Mouse (Mus musculus): Measurements from ENCODE around the gene Immt.
"Not testable (repeated sequence)": the region's sequence is repeated elsewhere in the genome, so short reads cannot be mapped to it uniquely, and the experiment has no call there.

The Immt gene

DNA sequence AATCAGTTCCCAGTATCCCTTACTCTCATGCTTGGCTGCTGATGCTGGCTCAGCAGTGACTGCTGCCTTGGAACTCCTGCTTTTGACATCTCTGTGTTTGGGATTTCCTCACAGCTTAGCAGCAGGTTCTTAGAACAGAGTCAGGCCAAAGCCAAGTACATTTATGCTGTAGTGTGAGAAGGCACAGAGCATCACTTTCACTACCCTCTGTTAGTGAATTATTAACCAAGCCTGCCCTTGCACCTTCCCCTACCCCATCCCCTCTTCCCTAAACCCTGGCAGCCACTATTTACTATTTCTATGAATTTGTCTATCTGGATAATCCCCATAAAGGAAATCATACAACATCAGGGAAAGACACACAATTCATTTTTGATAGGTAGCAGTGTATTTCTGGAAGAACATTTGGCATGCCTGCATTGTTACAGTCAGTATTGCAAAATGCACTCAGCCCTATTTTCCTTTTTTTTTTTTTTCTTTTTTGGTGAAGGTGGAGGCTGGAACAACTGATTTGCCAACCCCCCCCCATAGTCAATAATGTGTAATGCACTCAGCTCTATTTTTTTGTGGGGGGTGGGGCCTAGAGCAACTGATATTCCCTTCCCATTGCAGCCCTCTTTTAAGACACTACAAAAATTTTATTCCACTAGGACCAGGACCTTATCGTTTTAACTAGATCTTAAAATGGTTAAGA is 9.6 kb downstream of the Immt start:
- in situ Hi-C loops (cut with MboI, MseI) = no loop called here

DNA sequence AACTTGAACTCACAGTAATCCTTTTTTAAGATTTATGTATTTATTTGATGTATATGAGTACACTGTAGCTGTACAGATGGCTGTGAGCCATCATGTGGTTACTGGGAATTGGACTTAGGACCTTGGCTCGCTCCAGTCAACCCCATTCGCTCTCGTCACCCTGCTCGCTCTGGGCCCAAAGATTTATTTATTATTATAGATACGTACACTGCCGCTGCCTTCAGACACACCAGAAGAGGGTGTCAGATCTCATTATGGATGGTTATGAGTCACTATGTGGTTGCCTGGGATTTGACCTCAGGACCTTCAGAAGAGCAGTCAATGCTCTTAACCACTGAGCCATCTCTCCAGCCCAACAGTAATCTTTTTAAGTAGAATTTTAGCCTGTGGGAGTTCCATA is 15.8 kb downstream of the Immt start:
- in situ Hi-C loops (cut with MboI, MseI) = not testable (repeated sequence)

DNA sequence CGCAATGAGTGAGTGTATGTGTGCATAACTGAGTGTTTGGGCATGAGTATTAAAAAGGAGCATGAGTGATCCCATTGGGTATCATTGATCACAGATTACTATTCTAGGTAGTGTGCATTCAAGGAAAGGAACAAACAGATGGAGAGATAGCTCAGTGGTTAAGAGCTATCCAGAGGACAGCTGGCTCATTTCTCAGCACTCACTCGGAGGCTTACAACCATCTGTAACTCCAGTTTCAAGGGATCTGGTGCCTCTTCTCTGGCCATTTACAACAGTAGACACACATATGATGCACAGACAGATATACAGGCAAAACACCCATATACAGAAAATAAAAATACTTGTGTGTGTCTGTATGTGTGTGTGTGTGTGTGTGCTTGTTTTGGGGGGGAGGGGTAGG is 36.6 kb downstream of the Immt start:
- in situ Hi-C loops (cut with MboI, MseI) = loop anchor here (5.0 kb wide), 1 partner anchor 295 kb away; no protein-coding TSS in a partner anchor

DNA sequence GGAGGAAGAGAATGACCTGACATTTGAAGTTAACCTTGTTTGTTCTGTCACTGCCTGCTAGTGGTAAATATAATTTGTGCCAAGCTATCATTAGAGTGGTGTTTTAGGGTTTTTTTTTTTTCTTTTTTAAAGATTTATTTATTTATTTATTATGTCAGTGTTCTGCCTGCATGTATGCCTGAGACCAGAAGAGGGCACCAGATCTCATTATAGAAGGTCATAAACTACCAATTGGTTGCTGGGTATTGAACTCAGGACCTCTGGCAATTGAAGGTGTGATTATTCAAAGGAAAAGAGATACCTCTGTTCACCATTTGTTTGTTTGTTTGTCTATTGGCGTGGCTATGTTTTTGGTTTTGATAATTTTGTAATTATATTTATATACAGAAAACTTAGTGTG is 37.7 kb downstream of the Immt start:
- in situ Hi-C loops (cut with MboI, MseI) = loop anchor here (5.0 kb wide), 1 partner anchor 293 kb away; no protein-coding TSS in a partner anchor

DNA sequence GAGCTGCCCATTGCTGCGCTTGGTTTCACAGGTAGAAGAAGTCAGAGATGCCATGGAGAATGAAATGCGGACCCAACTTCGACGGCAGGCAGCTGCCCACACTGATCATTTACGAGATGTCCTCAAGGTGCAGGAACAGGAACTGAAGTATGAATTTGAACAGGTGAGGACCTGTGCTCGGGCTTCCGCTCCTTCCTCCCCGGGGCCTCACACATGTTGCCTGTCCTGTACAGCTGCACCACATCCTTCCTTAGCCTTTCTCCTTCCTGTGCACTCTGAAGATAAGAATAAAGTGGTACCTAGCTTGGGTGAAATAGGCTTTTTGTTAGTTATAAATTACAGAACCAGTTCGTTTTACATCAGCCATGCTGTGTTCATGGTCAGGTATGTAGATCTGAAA is 40.3 kb downstream of the Immt start:
- in situ Hi-C loops (cut with MboI, MseI) = no loop called here

DNA sequence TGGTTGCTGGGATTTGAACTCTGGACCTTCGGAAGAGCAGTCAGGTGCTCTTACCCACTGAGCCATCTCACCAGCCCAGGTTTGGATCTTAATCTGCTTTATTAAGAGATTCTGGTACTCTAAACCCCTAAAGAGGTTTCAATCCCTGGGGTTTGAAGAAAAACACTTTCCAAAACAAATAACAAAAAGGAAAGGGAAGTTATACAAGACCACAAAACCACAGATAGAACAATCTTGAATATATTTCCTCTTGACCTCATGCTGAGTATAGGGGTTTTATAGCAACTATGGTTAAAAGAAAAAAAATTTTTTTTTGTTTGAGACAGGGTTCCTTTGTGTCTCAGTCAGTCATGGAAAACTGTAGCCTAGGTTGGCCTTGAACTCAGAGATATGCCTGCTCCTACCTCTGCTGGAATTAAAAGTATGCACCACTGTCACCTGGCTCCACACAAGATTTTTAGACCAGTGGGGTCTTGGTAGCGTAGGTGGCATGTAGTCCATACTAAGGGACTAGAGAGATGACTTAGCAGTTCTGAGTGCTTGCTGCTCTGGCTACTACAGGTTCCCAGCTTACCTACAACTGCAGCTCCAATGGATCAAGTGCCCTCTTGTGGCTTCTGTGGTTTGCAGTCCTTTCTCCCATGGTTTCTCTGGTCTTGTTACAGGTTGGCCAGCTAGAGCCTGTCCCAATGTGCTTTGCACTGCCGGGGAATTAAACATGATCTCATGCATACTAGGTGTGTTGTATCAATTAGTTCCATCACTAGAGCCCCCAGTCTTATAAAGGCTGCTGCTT is 47.0 kb downstream of the Immt start:
- in situ Hi-C loops (cut with MboI, MseI) = no loop called here

DNA sequence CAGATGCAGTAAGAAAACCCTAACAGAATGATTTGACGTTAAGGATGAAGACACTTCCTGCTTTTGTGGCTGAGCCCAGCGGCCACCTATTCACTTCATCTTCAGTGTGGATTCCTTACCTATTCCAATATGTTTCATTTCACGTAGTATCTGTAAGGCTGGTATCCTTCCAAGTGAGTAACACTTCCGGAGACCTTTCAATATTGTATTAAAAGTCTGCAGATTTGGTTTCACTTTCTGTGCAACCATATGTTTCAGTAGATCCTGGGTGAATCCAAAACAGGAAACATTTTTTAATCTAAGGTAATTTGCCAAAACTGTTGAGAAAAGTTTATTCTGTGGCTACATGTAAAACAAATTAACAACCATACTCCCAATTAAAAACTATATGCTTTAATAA is 62.1 kb downstream of the Immt start:
- in situ Hi-C loops (cut with MboI, MseI) = no loop called here

DNA sequence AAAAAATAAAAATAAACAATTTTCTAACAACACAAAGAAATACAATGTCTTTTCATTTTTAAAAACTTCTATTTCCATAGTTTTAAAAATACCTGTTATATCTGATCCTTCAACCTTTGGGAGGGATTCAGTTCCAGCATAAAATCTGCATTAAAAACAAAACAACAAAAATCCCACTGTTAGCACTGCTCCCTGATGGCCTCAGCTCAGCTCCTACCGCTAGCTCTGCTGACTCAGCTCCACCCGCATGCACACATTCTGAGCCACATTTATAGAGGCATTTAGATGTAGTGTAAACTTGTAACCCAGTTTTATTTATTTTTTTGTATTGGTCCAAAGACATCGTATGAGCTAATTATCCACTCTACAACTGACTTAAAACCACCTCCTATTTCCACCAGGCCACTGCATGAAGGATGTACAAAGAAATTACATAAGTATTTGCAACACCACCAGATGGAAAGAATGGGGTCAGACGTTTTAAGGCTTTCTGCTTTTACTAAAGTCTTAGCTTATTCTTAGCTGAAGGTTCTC is 76.6 kb downstream of the Immt start:
- in situ Hi-C loops (cut with MboI, MseI) = no loop called here

DNA sequence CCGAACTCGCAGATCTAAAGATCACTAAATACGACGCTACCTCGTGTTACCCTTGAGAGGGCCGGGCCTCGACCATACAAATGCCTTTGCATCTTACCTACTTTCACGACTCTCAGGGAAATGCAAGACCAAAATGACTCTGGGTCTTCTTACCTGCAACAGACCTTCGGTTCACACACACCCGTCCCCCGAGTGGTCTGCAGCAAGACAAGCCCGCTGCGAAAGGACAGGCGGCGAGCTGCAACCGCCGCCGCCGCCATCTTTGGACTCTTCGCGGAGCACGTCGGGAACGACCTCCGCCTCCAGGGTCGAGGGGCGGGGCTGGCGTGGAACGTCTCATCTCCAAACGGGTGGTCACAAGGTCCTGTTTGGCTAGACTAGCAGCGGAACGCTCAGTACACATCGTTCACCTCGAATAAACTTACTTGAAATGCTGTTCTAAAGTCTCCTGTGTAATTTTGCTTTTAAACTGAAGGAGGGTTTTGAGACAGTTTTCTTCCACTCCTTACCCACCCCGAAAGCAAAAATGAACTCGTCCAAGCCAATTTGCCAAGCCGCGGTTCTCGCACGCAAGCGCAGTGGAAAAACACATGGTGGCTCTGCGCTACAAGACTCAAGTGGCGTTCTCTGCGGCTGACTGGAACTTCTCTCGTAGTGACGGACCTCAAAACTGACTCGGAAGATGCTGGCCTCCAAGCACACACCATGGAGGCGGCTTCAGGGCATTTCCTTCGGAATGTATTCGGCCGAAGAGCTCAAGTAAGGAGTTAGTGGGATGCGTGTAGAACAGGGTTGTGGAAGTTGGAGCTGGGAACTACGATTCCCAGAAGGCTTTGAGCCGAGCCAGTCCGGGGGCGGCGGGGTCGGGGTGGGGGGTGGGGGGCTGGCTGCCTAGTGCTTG is 77.6 kb downstream of the Immt start, which contains the start of the genes Ptcd3 and Polr1a:
Gene Ptcd3, minus strand, starts transcription at position 270 of the 901 bp plus-strand sequence.
Gene Polr1a, plus strand, starts transcription at position 573 of the 901 bp plus-strand sequence.
- in situ Hi-C loops (cut with MboI, MseI) = no loop called here

DNA sequence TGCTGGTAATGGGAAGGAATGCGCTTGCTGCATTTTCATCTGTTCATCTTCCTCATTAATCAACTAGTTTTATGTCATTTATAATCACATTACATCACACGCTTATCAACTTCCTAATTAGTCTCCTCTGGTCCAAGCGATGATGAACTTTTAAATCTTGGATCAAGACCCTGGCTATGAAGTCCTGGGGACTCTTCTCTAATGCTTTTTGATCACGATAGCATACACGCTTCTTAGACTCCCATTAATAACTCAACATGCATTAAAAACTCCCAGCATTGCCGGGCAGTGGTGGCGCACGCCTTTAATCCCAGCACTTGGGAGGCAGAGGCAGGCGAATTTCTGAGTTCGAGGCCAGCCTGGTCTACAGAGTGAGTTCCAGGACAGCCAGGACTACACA is 78.3 kb downstream of the Immt start:
- in situ Hi-C loops (cut with MboI, MseI) = no loop called here

DNA sequence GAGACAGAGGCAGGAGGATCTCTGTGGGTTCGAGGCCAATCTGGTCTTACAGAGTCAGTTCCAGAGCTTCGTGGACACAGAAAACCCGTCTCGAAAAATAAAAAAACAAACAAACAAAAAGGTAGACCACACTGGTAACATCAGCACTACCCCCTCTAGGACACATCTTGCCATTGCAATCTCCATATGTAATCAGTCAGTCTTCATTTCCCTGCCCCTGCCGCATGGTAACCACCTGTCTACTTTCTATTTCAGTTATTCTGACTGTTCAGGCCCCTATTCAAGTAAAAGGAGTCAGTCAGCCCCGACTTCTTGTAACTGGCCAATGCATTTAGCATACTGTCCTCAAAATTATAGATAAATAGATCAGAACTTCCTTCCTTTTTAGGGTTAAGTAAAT is 78.7 kb downstream of the Immt start:
- in situ Hi-C loops (cut with MboI, MseI) = no loop called here

DNA sequence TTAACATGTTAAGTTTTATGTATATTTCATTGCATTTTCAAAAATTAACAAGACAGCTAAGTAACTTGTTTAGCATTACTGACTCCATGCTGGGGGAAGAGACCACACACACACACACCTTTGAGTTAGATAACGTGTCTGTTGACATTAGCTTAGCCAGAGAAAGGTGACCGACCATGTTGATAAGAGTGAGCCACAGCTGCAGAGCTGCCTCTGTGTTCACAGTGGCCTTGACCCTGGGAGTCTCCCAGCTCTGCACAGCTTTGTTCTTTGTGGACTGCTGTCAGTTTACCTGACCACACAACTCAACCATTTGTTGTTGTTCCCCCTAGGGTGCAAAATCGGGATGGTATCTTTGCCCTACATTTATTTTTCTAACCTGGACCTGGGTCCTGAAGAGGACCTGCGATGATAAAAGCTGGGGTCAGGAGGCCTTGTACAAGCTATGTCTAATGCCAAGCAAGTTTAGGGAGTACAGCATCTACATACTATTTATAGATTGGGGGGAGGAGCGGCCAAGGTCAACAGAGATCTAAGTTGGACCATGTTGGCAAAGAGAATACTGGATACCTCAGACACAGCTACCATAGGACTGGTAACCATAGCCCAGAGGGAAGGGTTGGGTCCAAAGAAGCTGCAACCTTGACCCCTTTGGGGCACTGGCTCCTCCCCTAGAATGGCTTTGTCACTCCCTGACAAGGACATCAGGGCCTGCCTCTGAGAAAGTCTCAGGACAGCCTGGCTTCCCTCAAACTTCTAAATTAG is 80.7 kb downstream of the Immt start:
- in situ Hi-C loops (cut with MboI, MseI) = no loop called here

DNA sequence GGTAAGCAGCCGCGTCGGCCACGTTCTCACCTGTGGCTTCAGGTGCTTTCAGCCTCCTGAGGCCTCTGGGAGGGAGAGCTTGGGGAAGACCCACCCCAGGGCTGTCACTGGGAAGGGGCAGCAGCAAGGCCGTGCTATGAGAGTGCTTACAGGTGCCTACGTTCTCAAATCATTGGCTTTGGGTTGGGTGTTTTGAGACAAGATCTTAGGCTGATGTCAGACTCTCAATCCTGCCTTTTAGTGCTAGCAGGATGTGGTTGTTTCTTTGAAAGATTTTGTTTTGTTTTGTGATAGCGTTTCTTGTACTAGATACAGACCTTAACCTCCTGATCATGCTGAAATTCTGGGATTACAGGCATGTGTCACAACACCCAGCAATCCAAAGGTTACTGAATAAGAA is 89.6 kb downstream of the Immt start:
- in situ Hi-C loops (cut with MboI, MseI) = no loop called here

DNA sequence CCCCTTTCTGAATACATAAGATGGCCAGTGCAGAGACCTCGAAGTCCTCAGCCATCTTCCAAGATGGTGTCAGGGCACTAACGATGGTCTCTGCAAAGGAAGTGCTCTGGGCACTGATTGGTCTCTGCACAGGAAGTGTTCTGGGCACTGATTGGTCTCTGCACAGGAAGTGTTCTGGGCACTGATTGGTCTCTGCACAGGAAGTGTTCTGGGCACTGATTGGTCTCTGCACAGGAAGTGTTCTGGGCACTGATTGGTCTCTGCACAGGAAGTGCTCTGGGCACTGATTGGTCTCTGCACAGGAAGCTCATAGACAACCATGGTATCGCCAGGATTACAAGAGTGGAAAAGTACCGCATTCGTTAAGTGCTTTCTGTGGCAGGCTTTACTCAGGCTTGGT is 94.1 kb downstream of the Immt start:
- in situ Hi-C loops (cut with MboI, MseI) = loop anchor here (5.0 kb wide), 1 partner anchor 242 kb away; no protein-coding TSS in a partner anchor

Data from T-helper 2 cell (primary cell).